Mouse (Mus musculus) left cerebral cortex, adult 18-20 months (tissue): Measurements from ENCODE around the gene Abhd10. TPM values are rescaled to one million over a fixed set of nuclear protein-coding genes. Genes with fewer than 3 reads are reported as not detected.

Experiments used
- total RNA-seq, 2 experiments: library from RNA; stranded (reverse); gene quantifications; 2 replicates each; pipeline ENCODE4 v1.2.3; 2021

The Abhd10 gene
- total RNA-seq, 2 experiments from 2014 or later = 23.3 to 27.8 TPM

Other genes starting within 250 kb of the Abhd10 start
- under 1 TPM; 0.14 to 0.23 TPM for gene Gm609, start 250.0 kb downstream of the Abhd10 start, total RNA-seq
- not detected for gene Gm17783, start 210.9 kb downstream of the Abhd10 start, total RNA-seq
- gene Slc9c1, start 207.6 kb downstream of the Abhd10 start, total RNA-seq = not detected
- gene Gcsam, start 132.6 kb downstream of the Abhd10 start, total RNA-seq = not detected
- under 1 TPM in 1 of 2 experiments, not detected in 1; 0.26 TPM for gene BC016579, start 88.9 kb downstream of the Abhd10 start, total RNA-seq
- gene Tmprss7, start 49.3 kb downstream of the Abhd10 start, total RNA-seq = 1 to 10 TPM; 1.5 to 2.7 TPM
- 100 to 1,000 TPM; 320 to 341 TPM for gene Tagln3, start 18.3 kb downstream of the Abhd10 start, total RNA-seq
- gene Phldb2, start 210.6 kb upstream of the Abhd10 start, total RNA-seq = 1 to 10 TPM; 8.0 to 8.5 TPM